Mouse (Mus musculus): ENCODE results near the gene Ly6g5b. TPM values are rescaled to one million over a fixed set of nuclear protein-coding genes. Genes with fewer than 3 reads are reported as not detected.

The Ly6g5b gene
- polyA plus RNA-seq, 2 experiments, result 0.27 to 0.70 TPM

DNA sequence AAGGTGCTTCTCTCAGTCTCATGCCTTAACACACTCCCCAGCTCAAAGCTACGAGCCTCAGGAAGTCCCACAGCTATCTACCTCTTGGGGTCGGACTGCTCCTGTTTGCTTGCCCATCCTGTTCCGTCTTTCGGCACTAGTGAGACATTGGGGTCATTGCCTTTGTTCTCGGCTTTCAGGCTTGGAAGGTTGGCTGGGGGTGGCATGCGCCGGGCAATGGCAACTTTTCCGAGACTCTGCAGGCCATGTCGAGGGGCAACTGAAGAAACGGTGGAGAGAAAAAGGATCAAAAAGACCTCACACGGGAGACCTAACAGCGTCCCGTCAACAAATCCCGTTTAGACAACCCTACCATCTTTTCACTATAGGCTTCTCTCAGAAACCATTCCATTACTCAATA, 46.9 kb upstream of the Ly6g5b start:
- no peak for TF ChIP-seq CTCF (IDR thresholded peaks at IDR 0.05; ENCODE audit: low read depth)
- TF ChIP-seq EP300 (IDR thresholded peaks at IDR 0.05; ENCODE audit: low read depth), result no peak
- H3K36me3 ChIP-seq (replicated peaks; ENCODE audit: control insufficient read depth, insufficient read depth, low read depth), result peaks cover 52% of the 10 kb centered on the region
- ATAC-seq (ENCODE audit: insufficient read depth), result no peak
- H3K4me1 ChIP-seq (replicated peaks; ENCODE audit: control insufficient read depth in 2 of 2, insufficient read depth in 2 of 2, low read length in 1 of 2), result peaks cover 4 to 21% of the 10 kb centered on the region in 2 experiments
- H3K4me2 ChIP-seq (ENCODE audit: low read depth), result no peak overlapping the region
- no peak overlapping the region; a peak in 1 of 4 replicates for H3K4me3 ChIP-seq (ENCODE audit: insufficient read depth in 1 of 2, low read depth in 2 of 2, low read length in 2 of 2)
- no peaks in the 10 kb centered on the region for H3K9me3 ChIP-seq (ENCODE audit: control insufficient read depth, low read length)
- DNase-seq (ENCODE audit: low read depth in 3 of 3, low spot score in 3 of 3), result no peak
- H3K27ac ChIP-seq, result no peak overlapping the region
- H3K9ac ChIP-seq (replicated peaks), result no peak overlapping the region
- no peaks in the 10 kb centered on the region for H3K27me3 ChIP-seq (ENCODE audit: control insufficient read depth, insufficient read depth, low read length)
- 76% methylated on average over 14 of the region's 14 CpGs for WGBS (ENCODE audit: insufficient replicate concordance)

DNA sequence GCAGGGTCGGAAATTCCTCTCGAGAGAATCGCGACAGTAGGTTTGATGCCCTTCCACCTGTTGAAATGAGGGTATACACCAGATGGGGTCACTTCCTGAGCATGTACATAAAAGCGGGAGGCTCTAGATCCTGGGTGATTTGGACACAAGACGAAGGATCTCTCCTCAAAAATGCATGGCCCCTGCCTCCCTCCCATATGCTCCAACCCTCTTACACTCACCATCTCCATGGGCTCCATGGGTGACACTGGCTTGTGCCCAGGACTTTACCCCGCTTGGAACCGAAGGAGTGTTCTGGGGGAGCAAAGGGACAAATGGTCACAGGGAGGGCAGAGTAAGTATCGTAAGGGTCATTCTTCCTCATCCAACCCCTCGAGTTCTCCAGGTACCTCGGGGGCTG, 46.2 kb upstream of the Ly6g5b start:
- Histone ChIP-seq H3K4me2 (ENCODE audit: low read depth) (no peak overlapping the region), H3K9me3 (ENCODE audit: control insufficient read depth, low read length) (no peaks in the 10 kb centered on the region), H3K4me1 (replicated peaks; ENCODE audit: control insufficient read depth in 2 of 2, insufficient read depth in 2 of 2, low read length in 1 of 2) (peaks cover 4 to 20% of the 10 kb centered on the region in 2 experiments), H3K27me3 (ENCODE audit: control insufficient read depth, insufficient read depth, low read length) (no peaks in the 10 kb centered on the region), H3K36me3 (replicated peaks; ENCODE audit: control insufficient read depth, insufficient read depth, low read depth) (peaks cover 59% of the 10 kb centered on the region), H3K4me3 (ENCODE audit: insufficient read depth in 1 of 2, low read depth in 2 of 2, low read length in 2 of 2) (no peak overlapping the region), H3K9ac (replicated peaks) (no peak overlapping the region), H3K27ac (no peak overlapping the region)
- DNase-seq (ENCODE audit: low read depth in 3 of 3, low spot score in 3 of 3), result no peak
- TF ChIP-seq CTCF (IDR thresholded peaks at IDR 0.05; ENCODE audit: low read depth), result no peak
- no peak for TF ChIP-seq EP300 (IDR thresholded peaks at IDR 0.05; ENCODE audit: low read depth)
- no peak for ATAC-seq (ENCODE audit: insufficient read depth)
- 88% methylated on average over 11 of the region's 11 CpGs for WGBS (ENCODE audit: insufficient replicate concordance)

- no peak for TF ChIP-seq CTCF (IDR thresholded peaks at IDR 0.05; ENCODE audit: low read depth)
- no peak for TF ChIP-seq EP300 (IDR thresholded peaks at IDR 0.05; ENCODE audit: low read depth)
- Histone ChIP-seq H3K9me3 (ENCODE audit: control insufficient read depth, low read length) (no peaks in the 10 kb centered on the region), H3K36me3 (replicated peaks; ENCODE audit: control insufficient read depth, insufficient read depth, low read depth) (peaks cover 76% of the 10 kb centered on the region), H3K4me1 (replicated peaks; ENCODE audit: control insufficient read depth in 2 of 2, insufficient read depth in 2 of 2, low read length in 1 of 2) (peaks cover 0 to 11% of the 10 kb centered on the region in 2 experiments; a peak in 3 of 4 replicates), H3K9ac (replicated peaks) (no peak overlapping the region), H3K27ac (no peak overlapping the region), H3K4me3 (ENCODE audit: insufficient read depth in 1 of 2, low read depth in 2 of 2, low read length in 2 of 2) (no peak overlapping the region), H3K27me3 (ENCODE audit: control insufficient read depth, insufficient read depth, low read length) (no peaks in the 10 kb centered on the region), H3K4me2 (ENCODE audit: low read depth) (no peak overlapping the region)
- no peak for ATAC-seq (ENCODE audit: insufficient read depth)
- DNase-seq (ENCODE audit: low read depth in 3 of 3, low spot score in 3 of 3), result no peak
- WGBS (ENCODE audit: insufficient replicate concordance), result 86% methylated on average over 7 of the region's 7 CpGs
Observed at GRCm38 (mm10) chr17:35159638-35160037, 44.4 kb upstream of the Ly6g5b start.

DNA sequence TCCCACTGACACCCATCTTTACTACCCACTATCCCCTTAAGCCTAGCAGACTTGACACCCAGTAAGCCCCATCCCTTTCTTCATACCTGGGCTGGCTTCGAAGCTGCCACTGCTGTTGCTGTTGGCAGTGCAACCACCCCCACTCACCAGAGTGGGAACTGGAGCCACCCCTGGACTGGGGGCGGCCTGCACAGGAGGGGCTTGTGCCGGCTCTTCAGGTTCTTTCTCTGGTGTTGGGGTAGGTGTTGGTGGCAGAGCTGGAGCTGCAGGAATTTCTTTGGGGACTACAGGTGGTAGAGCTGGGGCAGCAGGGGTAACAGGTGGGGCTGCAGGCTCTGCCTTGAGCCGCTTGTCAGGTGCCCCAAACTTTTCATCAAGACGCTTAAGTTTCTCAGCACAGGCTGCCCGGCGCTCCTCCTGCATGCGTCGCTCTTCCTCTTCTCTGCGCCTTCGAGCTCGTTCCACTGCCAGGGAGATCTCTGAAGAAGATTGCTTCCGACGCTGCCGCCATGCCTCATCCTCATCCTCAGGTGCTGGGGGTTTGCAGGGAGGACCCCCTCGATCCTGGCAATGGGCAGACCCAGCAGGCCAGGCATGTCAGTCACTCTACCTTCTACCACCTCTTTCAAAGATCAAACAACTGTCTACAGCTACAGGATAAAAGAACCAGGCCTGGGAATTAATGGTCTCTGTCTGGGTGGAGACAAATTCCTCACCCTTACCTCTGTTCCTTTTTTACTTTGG, 43.8 kb upstream of the Ly6g5b start:
- Histone ChIP-seq H3K4me1 (replicated peaks; ENCODE audit: control insufficient read depth in 2 of 2, insufficient read depth in 2 of 2, low read length in 1 of 2) (peaks cover 0 to 11% of the 10 kb centered on the region in 2 experiments; a peak in 3 of 4 replicates), H3K9ac (replicated peaks) (no peak overlapping the region), H3K27ac (no peak overlapping the region), H3K27me3 (ENCODE audit: control insufficient read depth, insufficient read depth, low read length) (no peaks in the 10 kb centered on the region), H3K9me3 (ENCODE audit: control insufficient read depth, low read length) (no peaks in the 10 kb centered on the region), H3K4me2 (ENCODE audit: low read depth) (no peak overlapping the region), H3K4me3 (ENCODE audit: insufficient read depth in 1 of 2, low read depth in 2 of 2, low read length in 2 of 2) (no peak overlapping the region), H3K36me3 (replicated peaks; ENCODE audit: control insufficient read depth, insufficient read depth, low read depth) (peaks cover 83% of the 10 kb centered on the region)
- TF ChIP-seq EP300 (IDR thresholded peaks at IDR 0.05; ENCODE audit: low read depth) (no peak), CTCF (IDR thresholded peaks at IDR 0.05; ENCODE audit: low read depth) (no peak)
- DNase-seq (ENCODE audit: low read depth in 3 of 3, low spot score in 3 of 3) (no peak), ATAC-seq (ENCODE audit: insufficient read depth) (no peak)
- 87% methylated on average over 16 of the region's 16 CpGs for WGBS (ENCODE audit: insufficient replicate concordance)

- Histone ChIP-seq H3K27ac (no peak overlapping the region), H3K4me3 (ENCODE audit: insufficient read depth in 1 of 2, low read depth in 2 of 2, low read length in 2 of 2) (no peak overlapping the region), H3K4me1 (replicated peaks; ENCODE audit: control insufficient read depth in 2 of 2, insufficient read depth in 2 of 2, low read length in 1 of 2) (peaks cover 0 to 7% of the 10 kb centered on the region in 2 experiments; a peak in 3 of 4 replicates), H3K9me3 (ENCODE audit: control insufficient read depth, low read length) (no peaks in the 10 kb centered on the region), H3K36me3 (replicated peaks; ENCODE audit: control insufficient read depth, insufficient read depth, low read depth) (peaks cover 96% of the 10 kb centered on the region), H3K27me3 (ENCODE audit: control insufficient read depth, insufficient read depth, low read length) (no peaks in the 10 kb centered on the region), H3K4me2 (ENCODE audit: low read depth) (no peak overlapping the region), H3K9ac (replicated peaks) (no peak overlapping the region)
- 91% methylated on average over 8 of the region's 8 CpGs for WGBS (ENCODE audit: insufficient replicate concordance)
- no peak for ATAC-seq (ENCODE audit: insufficient read depth)
- no peak for DNase-seq (ENCODE audit: low read depth in 3 of 3, low spot score in 3 of 3)
- TF ChIP-seq EP300 (IDR thresholded peaks at IDR 0.05; ENCODE audit: low read depth) (no peak), CTCF (IDR thresholded peaks at IDR 0.05; ENCODE audit: low read depth) (no peak)
Observed at GRCm38 (mm10) chr17:35157661-35158175, 42.5 kb upstream of the Ly6g5b start.

Data from liver, embryonic 14.5 days (tissue).